Mouse (Mus musculus) bone marrow macrophage, adult 2 months (primary cell): ENCODE measurements around the gene Ano2. TPM values are rescaled to one million over a fixed set of nuclear protein-coding genes. Genes with fewer than 3 reads are reported as not detected.

ENCODE experiments used
- H3K27ac ChIP-seq: 2 replicates; pipeline ENCODE4 v1.5.1; 2012; ENCODE audit warnings: low read depth, low read length; ENCODE audit not compliant: insufficient read depth
- H3K4me1 ChIP-seq: 2 replicates; pipeline ENCODE4 v1.6.1; 2012; ENCODE audit warnings: low read length; ENCODE audit not compliant: control insufficient read depth, insufficient read depth
- H3K4me3 ChIP-seq: 2 replicates; pipeline ENCODE4 v1.5.1; 2012; ENCODE audit warnings: mild to moderate bottlenecking, low read length, moderate library complexity; ENCODE audit not compliant: insufficient read depth
- CTCF ChIP-seq: IDR thresholded peaks from 2 replicates; pipeline ENCODE4 v1.5.1; 2012; ENCODE audit warnings: low read depth, mild to moderate bottlenecking, low read length, moderate library complexity
- POLR2A ChIP-seq: IDR thresholded peaks from 2 replicates; pipeline ENCODE4 v1.6.1; 2012; ENCODE audit warnings: mild to moderate bottlenecking, low read depth, low read length, borderline replicate concordance
- polyA plus RNA-seq: library from polyadenylated mRNA; stranded (reverse); fragments of >200 nt; gene quantifications from 2 replicates; pipeline ENCODE4 v1.2.4, GENCODE M21; 2012; ENCODE audit not compliant: missing spikeins, insufficient read depth, insufficient read length

Gene Ano2
- polyA plus RNA-seq, 1 experiment, result not detected

DNA sequence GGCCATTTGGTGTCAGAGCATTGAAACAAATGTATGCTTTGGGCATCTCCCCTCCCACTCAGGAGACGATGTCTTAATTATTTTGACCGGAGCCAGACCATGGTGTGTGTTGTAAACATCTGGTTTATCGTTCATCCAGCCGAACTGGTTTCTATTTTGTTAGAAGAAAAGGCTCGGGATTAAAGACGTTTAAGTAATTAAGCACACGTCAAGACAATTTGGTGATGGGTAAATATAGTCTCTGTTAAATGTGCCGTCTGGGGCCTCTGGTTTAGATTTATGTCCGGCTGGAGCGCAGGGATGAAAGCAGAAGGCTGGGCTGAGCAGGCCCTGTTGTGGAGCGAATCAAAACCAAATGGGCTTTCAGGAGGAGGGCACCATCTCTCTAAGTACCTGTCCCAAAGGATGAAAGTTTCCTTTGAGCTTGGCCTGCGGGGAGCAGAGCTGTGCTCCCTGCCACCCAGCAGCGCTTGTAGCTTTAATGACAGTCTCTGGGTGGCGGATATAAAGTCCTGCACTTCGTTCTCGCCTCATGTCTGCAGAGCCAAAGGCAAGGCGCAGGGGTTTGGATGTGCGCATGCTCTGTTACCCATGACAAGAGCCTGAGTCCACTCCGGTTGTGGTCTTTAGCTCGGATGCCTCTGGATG, 113.3 kb downstream of the Ano2 start:
- no peaks in the 10 kb centered on the region for H3K4me1 ChIP-seq
- no peak overlapping the region for H3K27ac ChIP-seq
- no peak for TF ChIP-seq CTCF
- H3K4me3 ChIP-seq, result no peak overlapping the region

DNA sequence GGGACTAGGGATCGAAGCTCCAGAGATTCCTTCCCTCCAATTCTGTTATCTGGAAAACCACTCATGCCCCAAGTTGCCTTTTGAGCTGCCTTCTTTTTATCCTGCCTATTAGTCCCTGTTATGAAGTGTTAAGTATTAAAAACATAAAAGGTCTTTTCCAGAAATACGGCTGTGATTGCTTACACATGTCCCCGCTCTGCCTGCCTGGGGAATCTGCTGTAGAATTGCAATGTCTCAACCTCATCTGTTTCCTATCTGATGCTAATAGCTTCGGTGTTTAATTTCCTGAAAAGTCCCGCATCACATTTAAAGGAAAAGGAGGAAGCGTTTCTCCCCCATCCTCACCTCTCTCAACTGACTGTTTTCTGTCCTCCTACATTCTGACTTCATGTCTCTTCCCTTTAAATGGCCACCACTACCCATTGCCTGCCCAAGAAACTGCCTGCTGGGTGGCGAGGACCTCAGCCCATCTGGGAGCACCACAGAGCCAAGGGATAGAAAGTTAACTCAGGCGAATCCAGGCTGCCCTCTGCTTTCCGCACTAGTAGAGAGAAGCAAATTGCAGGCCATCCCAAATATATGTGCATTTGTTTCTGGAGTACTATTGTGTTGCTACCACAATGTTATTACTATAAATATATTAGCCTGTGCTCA, 118.9 kb downstream of the Ano2 start:
- TF ChIP-seq POLR2A (no peak), CTCF (no peak)
- Histone ChIP-seq H3K27ac (no peak overlapping the region), H3K4me1 (no peaks in the 10 kb centered on the region), H3K4me3 (no peak overlapping the region)

DNA sequence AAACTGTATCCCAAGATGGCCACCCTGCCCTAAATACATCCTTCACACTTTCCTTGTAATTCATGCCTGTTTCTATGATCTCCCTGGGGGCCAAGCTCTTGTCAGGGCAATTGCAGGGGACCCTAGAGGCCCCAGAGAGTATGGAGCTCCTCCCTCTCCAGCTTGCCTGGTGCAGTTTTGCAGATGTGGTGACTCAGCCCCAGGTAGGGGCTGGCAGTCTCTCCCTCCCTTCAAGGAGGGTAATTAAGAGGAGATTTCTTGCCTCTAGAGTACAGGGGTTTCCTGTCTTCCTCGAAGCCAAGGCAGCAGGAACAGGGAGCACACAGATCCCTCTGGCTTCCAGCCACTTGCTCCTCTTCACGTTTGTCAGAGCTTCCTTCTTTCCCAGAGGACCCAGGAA, 121.2 kb downstream of the Ano2 start:
- no peaks in the 10 kb centered on the region for H3K4me1 ChIP-seq
- H3K27ac ChIP-seq, result no peak overlapping the region
- no peak for TF ChIP-seq POLR2A
- no peak for TF ChIP-seq CTCF
- H3K4me3 ChIP-seq, result no peak overlapping the region

DNA sequence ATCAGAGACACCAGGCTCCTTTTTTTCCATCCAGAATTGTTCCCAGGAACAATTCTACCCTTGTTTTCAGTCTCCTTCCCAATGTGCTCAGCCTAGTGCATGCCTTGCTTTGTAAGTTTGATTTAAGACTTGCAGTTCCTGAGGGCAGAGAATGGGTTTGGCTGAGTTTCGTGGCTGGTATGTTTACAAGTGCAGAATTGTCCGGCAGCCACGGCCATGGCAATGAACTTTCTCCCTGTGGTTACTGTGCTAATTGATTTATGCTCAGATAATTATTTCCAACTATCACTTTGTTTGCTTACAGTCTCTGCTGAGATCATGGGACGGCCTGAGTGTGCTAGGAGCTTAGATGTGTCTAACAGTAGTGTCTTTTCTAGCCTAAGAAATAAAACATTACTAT, 147.9 kb downstream of the Ano2 start:
- H3K4me1 ChIP-seq, result no peaks in the 10 kb centered on the region
- no peak overlapping the region for H3K4me3 ChIP-seq
- H3K27ac ChIP-seq, result no peak overlapping the region
- no peak for TF ChIP-seq POLR2A
- no peak for TF ChIP-seq CTCF

DNA sequence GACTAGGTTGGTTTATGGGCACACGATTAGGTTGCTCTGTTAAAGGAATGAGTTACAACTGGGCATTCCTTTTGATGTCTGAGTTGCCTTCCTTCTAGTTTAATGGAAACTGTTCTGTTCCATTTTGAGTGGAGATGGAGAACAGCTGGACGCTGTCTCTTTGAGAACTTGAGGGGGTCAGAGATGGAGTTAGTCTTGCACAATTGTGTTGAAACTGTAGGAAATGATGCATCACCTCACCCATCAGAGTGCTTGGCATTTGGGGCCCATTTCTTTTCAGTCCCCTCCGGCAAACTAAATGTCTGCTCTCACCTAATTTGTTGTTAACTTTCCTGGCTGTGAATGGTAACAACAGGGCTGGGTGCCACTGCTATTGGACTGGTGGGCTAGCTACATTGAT, 151.1 kb downstream of the Ano2 start:
- TF ChIP-seq POLR2A (no peak), CTCF (no peak)
- H3K27ac ChIP-seq, result no peak overlapping the region
- no peaks in the 10 kb centered on the region for H3K4me1 ChIP-seq
- no peak overlapping the region for H3K4me3 ChIP-seq

DNA sequence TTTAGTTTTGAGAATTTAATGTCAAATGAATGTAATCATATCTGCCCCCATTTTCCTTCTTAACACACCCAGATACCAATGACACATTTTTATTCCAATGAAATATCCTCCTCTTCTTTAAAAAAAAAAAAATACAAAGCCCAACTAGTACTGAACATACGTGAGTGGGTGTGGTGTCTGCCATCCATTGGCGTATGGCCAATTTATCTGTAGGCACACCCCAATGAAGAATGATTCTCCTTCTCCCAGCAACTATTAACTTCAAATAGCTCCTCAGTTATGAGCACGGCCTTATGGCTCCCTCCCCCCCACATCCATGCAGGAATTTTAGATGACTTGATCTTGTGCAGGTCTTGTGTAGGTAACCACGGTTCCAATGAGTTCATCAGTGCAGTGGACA, 161.0 kb downstream of the Ano2 start:
- Histone ChIP-seq H3K27ac (no peak overlapping the region), H3K4me1 (no peaks in the 10 kb centered on the region), H3K4me3 (no peak overlapping the region)
- no peak for TF ChIP-seq CTCF
- no peak for TF ChIP-seq POLR2A

DNA sequence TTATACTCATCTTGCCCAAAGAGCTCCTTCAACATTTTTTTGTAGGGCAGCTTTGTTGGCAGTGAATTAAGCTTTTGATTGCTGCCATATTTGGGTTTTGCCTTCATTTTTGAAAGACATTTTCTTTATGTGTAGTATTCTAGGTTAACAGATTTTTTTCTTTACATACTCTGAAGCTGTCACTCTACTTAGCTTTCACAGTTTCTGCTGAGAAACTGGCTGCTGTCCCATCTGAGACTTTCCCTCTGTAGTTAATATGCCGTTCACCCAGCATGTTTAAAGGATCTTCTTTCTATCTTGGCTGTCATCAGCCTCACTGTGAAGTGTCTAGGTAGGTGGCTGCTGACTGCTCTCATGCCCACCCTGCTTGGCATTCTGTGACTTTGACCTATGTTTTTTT, 168.1 kb downstream of the Ano2 start:
- Histone ChIP-seq H3K4me3 (no peak overlapping the region), H3K4me1 (no peaks in the 10 kb centered on the region), H3K27ac (no peak overlapping the region)
- TF ChIP-seq POLR2A (no peak), CTCF (no peak)

DNA sequence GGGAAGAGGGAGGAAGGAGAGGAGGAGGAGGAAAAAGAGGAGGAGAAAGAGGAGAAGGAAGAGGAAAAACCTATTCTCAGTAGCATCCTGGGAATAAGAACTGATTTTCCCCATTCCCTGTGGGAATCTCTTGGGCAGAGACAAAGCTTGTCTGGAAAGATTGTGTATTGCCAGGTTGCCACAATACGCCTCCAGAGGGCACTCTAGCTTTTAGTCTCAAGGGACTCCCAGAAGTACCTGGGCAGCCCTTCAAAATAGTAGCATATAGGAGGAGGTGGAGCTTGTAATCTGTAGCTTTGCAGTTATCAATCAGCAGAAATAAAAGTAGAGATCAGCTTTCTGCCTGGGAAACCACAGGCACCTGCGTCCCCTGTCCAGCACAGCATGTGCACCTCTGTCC, 178.3 kb downstream of the Ano2 start:
- TF ChIP-seq CTCF (no peak), POLR2A (no peak)
- H3K4me1 ChIP-seq, result no peaks in the 10 kb centered on the region
- no peak overlapping the region for H3K27ac ChIP-seq
- no peak overlapping the region for H3K4me3 ChIP-seq

DNA sequence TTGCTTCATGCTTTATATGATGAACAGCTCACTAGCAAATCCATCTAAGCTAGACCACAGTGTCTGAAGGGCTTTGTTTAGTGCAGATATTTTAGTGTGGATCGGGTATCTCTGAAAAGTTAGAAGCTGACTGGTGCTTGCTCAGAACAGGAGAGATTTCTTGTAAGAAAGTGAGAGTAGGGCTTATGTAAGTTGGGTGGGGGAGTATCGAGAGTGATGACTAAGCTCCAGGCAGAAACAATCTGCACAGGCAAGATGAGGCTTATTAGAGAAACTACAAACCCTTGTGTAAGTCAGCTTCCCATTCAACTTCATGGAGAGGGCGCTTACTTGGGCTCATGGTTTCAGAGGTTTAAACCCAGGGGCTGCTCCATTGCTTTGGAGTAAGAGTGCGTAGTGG, 181.3 kb downstream of the Ano2 start:
- H3K4me3 ChIP-seq, result no peak overlapping the region
- no peaks in the 10 kb centered on the region for H3K4me1 ChIP-seq
- H3K27ac ChIP-seq, result no peak overlapping the region
- TF ChIP-seq POLR2A, result no peak
- TF ChIP-seq CTCF, result no peak

DNA sequence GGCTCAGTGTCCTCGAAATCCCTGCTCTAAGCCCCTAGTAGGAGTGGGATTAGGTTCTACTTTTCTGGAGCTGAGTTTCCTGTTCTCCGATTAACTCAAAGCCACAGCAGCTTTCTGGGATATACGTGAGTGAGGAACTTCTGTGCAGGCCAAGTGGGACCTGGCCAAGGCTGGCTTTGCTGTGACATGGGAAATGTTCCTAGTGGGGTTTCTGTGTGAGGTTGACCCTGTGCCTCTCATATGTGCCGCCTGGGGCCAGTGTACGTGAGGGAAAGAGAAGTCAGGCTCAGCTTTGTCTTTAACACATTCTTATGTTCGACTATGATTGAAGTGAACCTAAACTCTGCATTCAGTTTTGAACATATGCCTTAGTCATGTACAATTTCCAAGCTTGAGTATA, 184.5 kb downstream of the Ano2 start:
- TF ChIP-seq POLR2A (no peak), CTCF (no peak)
- H3K27ac ChIP-seq, result no peak overlapping the region
- H3K4me3 ChIP-seq, result no peak overlapping the region
- H3K4me1 ChIP-seq, result no peaks in the 10 kb centered on the region
